Mouse (Mus musculus): ENCODE data around the gene Dnajc6.

Dnajc6 gene

DNA sequence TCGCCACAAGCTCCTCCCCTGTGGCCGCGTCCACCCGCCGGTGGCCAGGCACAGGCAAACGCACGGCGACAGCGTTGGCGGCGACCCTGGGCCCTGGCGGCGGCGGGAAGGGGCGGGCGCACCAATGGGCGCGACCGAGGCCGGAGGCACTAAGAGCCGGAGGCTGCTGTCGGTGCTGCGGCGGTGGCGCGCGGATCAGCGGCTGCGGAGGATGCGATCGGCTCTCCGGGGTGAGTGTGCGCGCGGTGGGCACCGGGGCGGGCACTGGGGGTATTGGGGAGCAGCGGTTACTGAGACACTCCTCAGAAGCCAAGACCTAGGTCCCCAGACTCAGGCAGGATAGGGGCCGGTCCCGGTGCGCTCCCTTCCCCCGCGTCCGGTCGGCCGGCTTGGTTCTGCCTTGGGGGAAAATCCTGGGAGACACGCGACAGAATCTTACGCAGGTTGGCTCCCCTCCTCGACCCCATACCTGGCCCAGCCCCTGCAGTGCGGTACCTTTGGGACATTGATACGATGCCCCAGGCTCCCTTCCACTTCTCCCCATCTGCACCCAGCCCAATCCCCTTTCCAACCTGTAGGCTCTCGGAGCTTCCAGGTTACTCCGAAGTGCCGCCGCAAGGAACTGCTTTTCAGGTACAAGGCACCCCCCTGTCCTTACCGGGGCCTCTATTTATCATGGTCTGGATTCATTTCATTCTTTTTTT lies at the start of gene Dnajc6:
Gene Dnajc6, plus strand, starts transcription at position 115 of the 704 bp plus-strand sequence.
- no peak for DNase-seq (ENCODE audit: low read depth, low spot score)

DNA sequence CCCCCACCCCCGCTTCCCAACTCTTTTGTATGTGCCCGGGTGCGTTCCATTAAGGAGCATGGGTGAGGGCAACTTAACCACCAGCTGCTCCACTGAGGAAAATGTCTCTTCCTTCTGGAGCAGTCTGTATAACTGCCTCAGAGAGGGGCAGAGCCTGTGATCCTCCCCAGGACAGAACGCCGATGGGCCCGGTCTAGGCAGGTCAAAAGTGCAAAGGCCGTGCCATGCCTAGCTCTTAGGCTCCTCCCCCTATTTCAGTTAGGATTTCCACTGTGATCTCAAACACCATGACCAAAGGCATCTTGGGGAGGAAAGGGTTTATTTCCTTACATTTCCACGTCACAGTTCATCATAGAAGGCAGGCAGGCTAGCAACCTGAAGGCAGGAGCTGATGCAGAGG lies 47.7 kb upstream of the Dnajc6 start:
- no peak for DNase-seq (ENCODE audit: low read depth, low spot score)

- DNase-seq (ENCODE audit: low read depth, low spot score), result no peak
Measured at GRCm38 (mm10) chr4:101449344-101449743, 47.1 kb upstream of the Dnajc6 start.

DNA sequence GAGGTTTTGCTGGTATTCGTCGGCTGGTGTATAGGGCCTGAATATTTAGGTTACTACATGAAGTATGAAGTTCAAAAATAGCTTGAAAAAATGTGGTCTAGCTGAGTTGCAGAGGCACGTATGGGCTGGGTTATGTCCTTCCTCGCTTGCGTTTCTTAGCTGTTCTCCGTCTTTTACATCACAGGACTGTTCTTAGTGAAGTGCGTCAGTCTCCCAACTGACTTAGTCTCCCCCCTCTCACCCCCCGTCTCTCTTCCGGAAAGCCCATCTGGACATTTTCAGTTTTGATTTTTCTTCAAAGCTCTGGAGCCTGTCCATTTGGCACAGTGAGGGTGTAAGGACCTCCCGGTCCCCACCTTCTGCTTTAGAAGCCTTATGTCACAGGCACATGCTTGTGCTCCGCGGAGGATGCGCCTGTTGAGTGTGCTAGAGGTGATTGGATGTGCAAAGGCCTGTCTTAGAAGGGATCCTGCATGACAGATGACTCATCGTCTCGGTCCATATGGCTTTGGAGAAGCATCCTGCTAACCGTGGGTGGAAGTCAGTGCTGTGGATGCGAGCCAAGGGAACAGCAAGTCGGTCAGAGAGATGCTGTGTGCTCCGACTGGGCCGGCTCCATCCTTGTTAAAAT lies 46.2 kb upstream of the Dnajc6 start:
- no peak for DNase-seq (ENCODE audit: low read depth, low spot score)

DNA sequence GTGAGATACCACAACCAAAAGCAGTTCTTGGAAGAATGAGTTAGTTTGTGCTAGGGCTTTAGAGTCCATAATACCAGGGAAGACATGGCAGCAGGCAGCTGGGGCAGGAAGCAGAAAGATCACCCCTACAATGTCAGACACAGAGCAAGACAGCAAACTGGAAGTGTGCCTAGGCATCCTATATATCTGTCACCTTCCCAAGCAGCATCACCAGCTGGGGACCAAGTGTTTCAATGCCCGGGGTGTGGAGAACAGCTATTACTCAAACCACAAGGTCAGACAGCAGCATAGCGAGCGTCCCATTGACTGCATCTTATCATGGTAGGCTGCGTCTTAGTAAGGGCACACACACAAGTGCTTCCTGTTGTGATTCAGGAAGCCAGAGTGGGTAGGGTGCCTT lies 45.4 kb upstream of the Dnajc6 start:
- DNase-seq (ENCODE audit: low read depth, low spot score), result no peak

- no peak for DNase-seq (ENCODE audit: low read depth, low spot score)
Measured at GRCm38 (mm10) chr4:101452829-101453228, 43.6 kb upstream of the Dnajc6 start.

DNA sequence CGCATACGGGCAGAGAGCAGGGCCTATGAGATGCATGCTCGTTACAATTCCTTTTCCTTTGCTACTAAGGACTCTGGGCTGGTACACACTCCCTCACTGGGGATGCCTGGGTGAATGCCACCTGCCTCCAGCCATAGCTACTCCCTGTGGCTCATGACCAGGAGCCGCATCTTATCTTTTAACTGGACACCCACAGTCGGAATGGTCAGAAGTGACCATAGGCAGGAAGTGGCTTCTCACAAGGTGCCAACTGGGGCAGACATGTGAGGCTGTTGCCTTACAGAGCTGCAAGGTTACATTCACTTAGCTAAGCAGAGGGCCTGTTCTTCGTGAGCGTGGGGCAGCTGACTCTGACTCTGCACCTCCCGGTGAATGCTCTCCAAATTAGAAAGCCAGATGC lies 39.3 kb upstream of the Dnajc6 start:
- DNase-seq (ENCODE audit: low read depth, low spot score), result no peak

- DNase-seq (ENCODE audit: low read depth, low spot score), result no peak
Measured at GRCm38 (mm10) chr4:101458341-101458740, 38.1 kb upstream of the Dnajc6 start.

DNA sequence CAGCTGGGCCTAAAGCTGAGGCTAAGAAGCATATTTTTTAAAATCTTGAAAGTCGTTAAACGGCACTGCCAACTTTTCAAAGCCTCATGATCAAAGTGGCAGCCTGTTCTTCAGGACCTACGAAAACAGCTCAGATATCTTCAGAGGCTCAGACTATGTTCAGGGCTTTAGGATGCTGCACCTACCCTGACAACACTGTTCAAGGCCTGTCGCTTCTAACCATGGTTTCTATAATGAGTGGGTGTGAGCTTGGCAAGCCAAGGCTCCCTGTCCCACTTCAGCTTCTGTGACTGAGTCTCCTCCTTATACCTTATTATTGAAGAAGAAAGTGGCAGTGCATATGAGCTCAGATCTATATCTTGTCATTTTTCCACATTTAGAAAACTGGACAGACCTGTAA lies 37.1 kb upstream of the Dnajc6 start:
- no peak for DNase-seq (ENCODE audit: low read depth, low spot score)

DNA sequence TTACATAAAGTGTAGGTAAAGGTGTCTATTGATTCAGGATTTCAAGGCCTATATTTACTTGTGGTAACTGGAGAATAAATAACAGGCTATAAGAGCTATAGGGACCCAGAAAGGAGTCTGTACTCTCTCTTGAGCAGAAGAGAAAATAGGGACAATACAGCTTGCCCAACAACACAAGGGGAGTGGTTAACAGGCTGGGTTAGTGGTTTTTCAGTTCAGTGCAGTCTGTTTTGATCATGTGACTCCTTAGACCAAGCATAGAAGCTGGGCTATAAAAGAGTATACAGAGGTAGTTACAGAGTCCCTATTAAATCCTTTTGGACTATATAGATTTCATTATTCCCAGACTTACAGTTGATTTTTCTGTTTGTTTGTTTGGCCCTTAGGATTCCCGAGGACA lies 36.3 kb upstream of the Dnajc6 start:
- DNase-seq (ENCODE audit: low read depth, low spot score), result no peak

GRCm38 (mm10) chr4:101462065-101462464 lies 34.4 kb upstream of the Dnajc6 start:
- DNase-seq (ENCODE audit: low read depth, low spot score), result no peak

DNA sequence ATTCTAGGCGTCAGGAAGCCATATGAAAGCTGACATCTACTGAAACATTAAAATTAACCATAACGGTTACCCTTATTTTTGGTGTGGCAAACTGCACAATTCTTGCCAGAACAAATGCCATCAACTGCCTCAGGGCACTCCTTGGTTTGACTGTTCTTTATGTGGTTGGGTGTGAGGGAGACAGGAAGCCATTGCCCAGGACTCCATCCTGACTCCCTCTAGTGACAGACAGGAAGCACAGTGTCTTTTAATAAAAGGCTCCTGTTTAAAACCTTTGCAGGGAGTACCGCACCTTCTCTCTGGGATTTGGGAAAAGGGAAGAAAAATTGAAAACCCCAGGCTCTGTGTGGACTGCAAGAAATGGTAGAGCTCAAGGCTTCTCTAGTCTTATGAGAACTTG lies 30.2 kb upstream of the Dnajc6 start:
- no peak for DNase-seq (ENCODE audit: low read depth, low spot score)

- no peak for DNase-seq (ENCODE audit: low read depth, low spot score)
Measured at GRCm38 (mm10) chr4:101469242-101469641, 27.2 kb upstream of the Dnajc6 start.

DNA sequence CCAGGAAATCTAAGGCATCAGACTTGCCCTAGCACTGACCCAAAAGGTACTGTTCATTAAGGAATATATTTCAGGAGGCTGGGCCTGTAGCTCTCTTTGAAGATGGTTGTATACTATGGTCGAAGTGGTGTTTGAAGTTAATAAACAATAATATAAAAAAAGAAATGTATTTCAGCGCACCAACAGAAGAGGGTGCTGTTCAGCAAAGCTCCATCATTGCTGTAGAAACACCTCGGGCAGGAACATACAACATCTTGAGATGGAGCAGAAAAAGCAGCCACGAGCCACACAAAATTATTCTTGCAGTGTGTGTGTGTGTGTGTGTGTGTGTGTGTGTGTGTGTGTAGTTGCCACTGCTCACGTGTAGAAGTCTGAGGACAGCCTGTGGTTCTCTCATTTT lies 25.9 kb upstream of the Dnajc6 start:
- no peak for DNase-seq (ENCODE audit: low read depth, low spot score)

GRCm38 (mm10) chr4:101472767-101473166 lies 23.7 kb upstream of the Dnajc6 start:
- no peak for DNase-seq (ENCODE audit: low read depth, low spot score)

DNA sequence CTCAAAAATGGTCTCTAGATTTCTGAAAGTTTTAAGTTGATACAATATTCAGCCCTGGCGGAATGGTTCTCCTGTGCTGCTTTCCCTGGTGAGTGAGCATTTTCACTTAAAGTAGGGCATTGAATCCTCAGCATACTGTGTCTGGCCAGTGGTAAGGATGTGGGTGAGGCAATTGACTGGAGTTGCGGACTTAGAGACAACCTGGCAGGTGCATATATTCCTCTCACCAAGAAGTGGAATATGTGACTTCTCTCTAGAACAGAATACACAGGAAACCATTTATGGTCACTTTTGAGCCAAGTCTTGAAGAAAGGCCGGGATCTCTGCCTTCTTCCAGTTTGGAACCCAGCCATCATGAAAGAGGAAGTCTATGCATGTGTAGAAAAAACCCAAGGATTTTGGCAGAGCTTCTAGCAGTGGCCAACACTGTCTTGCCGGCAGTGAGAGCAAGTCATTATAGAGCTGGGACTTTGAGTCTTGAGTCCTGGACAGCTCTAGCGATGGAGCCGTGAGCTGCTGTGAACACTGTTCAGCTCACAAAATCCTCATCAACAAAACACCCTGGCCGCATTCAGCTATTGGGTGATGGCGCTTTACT lies 6.0 kb upstream of the Dnajc6 start:
- DNase-seq (ENCODE audit: low read depth, low spot score), result no peak

- no peak for DNase-seq (ENCODE audit: low read depth, low spot score)
Measured at GRCm38 (mm10) chr4:101491704-101492103, 4.7 kb upstream of the Dnajc6 start.

GRCm38 (mm10) chr4:101493611-101494197 lies 2.7 kb upstream of the Dnajc6 start:
- DNase-seq (ENCODE audit: low read depth, low spot score), result no peak

DNA sequence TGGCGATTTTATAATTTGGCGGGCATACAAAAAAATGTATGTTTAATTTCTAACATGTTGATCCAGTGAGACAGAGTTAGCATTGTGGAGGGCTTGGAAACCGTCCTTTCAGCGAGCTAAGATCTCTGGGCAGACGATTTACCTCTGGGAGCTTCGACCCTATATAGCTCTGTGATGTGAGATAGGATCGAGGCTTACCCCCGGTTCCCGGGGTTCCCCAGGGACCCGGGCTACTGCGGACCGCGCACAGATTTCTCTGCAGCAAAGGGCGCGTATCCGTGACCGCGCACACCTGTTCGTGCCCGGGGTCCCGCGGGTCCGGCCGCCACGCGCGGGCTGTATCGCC lies 287 bp upstream of the Dnajc6 start:
- DNase-seq (ENCODE audit: low read depth, low spot score), result no peak

GRCm38 (mm10) chr4:101497336-101497735 lies 888 bp downstream of the Dnajc6 start:
- no peak for DNase-seq (ENCODE audit: low read depth, low spot score)

- DNase-seq (ENCODE audit: low read depth, low spot score), result no peak
Measured at GRCm38 (mm10) chr4:101504470-101505007, 8.1 kb downstream of the Dnajc6 start.

DNA sequence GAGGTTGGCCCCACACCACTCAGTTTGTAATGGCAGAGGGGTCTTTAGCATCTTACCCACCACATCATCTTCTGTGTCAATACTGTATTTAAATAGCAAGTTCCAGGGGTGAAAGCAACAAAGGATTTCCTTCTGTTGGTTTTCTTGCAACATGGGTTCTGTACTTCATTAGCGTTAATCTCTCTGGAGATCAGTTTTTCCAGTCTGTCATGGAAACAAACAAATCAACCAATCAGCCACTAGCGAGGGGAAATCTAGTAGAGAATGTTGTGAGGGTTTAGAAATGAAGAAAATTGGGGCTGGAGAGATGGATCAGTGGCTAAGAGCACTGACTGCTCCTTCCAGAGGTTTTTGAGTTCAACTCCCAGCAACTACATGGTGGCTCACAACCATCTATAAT lies 9.5 kb downstream of the Dnajc6 start:
- DNase-seq (ENCODE audit: low read depth, low spot score), result no peak

- DNase-seq (ENCODE audit: low read depth, low spot score), result no peak
Measured at GRCm38 (mm10) chr4:101506372-101506771, 9.9 kb downstream of the Dnajc6 start.
